Mouse (Mus musculus): ENCODE results near the gene Ftl1.

Gene Ftl1

DNA sequence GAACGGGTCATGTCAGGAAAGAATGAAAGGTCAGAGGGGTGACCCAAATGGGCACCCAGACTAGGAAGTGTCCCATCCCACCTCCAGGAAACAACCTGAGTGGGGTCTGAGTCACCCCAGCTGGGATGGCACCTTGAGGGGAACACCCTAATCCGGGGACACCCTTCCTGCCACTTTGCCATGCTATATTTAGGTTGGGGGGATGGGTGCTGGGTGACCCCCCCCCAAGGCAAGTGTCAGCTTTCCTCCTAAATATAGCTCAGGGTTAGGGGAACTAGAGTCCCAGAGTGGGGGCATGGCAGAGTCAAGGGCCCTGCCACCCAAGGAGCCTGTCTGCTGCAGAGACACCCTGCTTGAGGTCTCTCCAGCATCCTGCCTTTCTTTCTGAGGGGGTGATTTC lies 47.3 kb downstream of the Ftl1 start:
- no peak for DNase-seq

DNA sequence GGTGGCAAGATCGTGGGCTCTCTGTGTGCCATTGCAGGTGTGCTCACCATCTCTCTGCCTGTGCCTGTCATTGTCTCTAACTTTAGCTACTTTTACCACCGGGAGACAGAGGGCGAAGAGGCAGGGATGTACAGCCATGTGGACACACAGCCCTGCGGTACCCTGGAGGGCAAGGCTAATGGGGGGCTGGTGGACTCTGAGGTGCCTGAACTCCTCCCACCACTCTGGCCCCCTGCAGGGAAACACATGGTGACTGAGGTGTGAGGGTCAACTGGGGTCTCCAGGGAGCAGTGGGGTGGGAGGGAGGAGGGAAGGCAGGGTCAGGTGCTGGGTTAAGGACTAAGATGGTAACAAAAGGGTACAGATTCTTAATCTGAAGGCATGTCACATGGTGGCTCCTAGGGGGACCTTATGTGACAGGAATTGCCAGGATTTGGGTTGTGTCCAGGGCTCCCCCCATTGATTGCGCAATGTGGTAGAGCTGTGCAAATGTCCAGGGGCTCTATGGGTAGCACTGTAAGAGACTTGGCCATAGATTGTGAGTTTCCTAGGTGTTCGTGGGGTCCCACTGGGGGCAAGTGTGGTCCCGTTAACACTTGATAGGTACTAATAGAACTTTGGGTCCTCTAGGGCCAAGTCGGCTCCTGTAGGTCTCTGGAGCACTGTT lies 50.1 kb downstream of the Ftl1 start:
- no peak for DNase-seq

DNA sequence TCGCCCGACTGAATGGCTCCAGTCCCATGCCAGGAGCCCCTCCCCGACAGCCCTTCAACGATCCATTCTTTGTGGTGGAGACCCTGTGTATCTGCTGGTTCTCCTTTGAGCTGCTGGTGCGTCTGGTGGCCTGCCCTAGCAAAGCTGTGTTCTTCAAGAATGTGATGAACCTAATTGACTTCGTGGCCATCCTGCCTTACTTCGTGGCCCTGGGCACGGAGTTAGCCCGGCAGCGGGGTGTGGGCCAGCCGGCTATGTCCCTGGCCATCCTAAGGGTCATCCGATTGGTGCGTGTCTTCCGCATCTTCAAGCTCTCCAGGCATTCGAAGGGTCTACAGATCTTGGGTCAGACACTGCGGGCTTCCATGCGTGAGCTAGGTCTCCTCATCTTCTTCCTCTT lies 50.7 kb downstream of the Ftl1 start:
- DNase-seq: no peak

DNA sequence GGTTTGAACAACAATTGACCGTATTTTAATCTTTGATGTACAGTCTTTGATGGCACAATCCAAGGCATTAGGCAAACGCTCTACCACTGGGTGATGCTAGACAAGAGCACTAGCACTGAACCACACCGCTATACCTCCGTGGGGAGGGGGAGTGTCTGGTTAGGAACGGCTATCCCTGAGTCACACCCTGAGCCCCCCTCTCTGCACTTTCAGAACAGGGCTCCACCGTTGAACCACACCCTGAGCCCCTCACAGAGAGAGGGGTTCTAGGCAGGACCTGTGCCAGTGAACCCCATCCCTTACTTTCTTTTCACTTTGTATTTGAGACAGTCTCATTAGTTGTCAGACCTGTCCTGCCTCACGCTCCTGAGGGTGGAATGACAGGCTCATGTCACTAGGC lies 51.3 kb downstream of the Ftl1 start:
- no peak for DNase-seq

Measured in lung, postnatal 10 days (tissue).